Mouse (Mus musculus): ENCODE data around the gene Ngp.
A peak's percentile ranks its signal among the peaks of the same experiment; 100 is the strongest.

Ngp gene

DNA sequence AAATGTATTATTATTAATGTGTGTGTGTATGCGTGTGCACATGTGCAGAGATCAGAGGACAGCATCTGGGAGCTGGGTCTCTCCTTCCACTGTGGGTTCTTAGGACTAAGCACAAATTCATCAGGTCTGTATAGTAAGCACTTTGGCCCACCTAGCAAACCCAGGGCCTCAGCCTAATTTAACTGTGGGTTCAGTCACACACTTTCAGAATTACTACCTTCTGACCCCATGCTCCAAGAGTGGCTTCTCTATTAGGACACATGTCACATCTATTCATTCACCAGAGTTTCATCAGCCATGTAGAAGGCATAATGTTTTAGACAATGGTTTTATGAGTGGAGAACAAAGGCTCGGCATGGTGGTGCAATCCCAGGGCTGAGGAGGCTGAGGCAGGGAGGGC lies 13.5 kb downstream of the Ngp start:
- no peak for DNase-seq (ENCODE audit: low read depth, low spot score)

DNA sequence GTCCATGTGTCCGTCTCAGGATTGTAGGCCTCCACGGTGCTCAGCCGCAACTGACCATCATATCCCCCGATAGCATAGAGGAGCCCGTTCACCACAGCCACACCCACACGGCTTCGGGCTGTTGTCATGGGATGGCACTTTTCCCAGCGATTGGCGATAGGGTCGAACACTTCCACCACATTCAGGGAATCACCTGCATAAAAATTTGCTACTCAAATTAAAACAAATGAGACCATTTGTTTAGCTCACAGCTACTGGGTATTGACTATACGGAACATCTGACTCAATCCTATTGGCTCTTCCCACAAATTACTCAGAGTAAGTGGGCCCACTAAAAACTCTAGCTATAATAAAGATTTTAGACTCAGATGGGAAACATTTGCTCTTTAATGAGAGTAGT lies 16.5 kb downstream of the Ngp start:
- DNase-seq (ENCODE audit: low read depth, low spot score): no peak

DNA sequence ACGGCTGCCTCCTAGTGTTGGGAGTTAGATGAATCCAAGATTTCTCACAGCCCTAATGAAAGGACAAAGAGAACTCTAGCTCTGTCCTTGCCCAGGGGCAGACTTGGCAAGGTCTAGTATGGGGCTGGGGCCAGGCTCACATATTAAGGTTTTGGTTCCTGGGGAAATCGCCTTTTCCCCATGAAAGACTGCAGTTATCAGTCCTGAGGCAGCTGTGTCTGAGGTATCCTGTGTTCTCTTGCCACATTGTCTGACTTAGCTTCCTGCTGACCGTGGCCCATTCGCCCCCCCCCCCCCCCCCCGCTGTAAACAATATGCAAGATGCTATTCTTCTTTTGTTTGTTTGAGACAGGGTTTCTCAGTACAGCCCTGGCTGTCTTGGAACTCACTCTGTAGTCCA lies 20.5 kb downstream of the Ngp start:
- no peak for DNase-seq (ENCODE audit: low read depth, low spot score)

DNA sequence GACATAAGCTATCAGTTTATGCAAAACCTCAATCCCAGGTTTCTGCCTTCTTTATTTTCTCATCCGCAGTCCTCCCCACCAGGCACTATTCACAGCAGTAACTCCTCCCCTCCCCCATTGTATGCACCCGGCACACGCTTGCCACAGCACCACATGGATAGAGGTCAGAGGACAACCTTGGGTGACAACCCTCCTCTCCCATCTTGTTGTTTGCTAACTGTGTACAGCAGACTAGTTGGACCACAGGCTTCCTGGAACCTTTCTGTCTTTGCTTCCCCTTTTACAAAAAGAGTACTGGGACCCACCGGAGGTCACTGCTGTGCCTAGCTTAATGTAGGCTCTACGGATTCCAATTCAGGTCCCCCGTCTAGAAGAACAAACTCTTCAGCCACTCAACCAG lies 21.0 kb downstream of the Ngp start:
- DNase-seq (ENCODE audit: low read depth, low spot score): no peak

DNA sequence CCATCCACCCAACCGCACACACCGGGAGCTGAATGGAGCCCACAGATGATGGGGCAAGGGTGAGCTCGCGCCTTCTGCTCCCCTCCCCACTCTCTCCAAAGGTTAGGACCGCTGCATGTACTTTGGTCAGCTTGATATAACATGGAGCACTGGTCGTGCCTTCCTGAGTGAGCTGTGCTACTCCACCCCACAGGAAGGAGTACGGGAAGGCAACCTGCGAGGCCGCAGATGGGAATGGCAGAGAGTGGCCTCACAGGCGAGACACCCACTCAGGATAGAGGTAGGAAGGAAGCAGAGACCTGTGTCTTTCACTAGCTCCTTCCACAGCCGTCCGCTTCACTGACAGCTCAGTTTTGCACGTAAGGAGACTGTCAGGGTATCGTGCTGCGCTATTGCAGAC lies 28.8 kb downstream of the Ngp start:
- no peak for DNase-seq (ENCODE audit: low read depth, low spot score)

DNA sequence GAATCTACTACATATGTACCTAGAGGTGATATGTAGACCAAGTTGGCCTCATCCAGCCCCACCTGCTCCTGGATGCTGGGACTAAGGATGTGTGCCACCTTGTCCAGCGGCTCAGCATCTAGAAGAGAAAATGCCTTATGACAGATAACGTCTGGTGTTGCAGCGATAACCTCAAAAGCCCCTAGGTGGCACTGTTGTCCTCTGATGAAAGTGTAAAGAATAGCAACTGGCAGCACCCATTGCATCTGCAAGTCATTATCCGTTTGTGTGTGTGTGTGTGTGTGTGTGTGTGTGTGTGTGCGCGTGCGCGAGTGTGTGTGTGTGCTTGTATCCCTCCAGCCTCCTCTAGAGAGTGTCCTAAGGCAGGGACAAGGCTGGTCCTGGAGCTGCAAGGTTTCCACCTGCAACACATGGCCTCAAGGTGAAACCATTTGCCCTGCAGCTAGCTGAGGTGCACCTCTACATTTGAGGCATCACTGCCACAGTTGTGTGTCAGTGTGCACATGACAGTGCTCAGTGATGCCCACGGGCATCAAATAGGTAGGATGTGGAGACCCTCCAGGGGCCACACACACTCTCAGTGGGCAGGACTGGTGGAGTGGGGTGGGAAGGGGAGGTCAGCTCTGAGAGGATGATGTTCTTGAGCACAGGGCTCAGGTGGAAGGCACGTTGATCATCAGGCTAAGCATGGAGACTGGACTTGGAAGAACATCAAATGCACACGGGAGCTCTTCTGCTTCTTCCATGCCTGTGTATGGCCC lies 29.5 kb downstream of the Ngp start:
- peak; percentile 78 for DNase-seq (ENCODE audit: low read depth, low spot score)

DNA sequence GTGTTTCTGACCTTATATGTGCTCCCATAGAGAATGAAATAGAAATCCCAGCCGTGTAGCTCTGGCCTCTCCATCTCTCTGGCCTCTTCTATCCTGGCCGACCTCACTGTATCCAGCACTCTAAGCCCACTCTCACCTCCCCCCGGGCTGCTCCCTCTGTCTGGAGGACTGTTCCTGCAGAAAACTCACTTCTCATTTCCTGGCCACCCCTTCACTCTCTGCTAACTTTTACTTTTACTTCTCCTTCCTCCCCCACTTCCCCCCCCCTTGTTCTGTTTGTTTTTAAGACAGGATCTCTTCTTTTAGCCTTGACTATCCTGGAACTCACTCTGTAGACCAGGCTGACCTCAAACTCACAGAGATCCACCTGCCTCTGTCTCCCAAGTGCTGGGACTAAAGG lies 33.0 kb downstream of the Ngp start:
- no peak for DNase-seq (ENCODE audit: low read depth, low spot score)

DNA sequence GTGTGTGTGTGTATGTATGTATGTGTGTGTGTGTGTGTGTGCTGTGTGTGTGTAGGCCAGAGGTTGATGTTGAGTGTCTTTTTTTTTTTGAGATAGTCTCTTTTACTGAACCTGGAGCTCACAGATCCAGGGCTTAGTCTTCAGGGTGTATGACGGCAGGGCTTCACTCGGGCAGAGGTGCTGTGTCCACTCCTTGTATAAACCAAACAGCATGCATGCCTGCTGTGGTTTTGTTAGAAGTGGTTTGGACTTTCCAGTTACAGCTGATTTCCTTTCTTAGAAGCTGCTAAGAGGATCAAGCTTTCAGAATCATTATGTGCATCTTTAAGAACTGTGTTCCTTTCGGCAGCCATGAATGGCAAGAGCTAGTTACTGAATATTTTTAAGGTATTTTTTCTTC lies 38.4 kb downstream of the Ngp start:
- DNase-seq (ENCODE audit: low read depth, low spot score): no peak

DNA sequence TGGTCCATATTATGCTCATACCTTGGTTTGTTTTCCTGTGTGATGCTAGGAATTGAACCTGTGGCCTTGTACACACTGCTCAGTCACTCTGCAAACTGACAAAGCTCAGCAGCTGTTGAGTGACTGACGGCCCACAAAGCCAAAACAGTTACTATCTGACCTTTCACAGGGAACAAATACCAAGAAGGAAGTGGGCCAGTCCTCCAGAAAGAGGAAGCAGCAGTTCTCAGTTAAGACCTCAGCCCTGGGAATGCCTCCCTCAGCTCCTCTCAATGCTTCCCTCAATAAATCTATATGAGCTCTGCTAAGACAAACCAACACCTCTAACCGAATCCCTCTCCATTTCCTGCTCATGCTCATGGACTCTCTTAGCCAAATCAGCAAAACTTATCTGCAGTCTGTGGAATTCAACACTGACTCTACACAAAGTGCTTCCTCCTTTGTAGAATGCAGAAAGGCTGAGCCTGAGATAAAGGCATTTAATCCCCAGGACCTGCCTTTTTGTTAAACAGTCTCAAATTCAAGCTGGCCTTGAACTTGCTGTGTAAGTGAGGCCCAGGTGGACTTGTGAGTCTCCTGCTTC lies 39.7 kb downstream of the Ngp start:
- DNase-seq (ENCODE audit: low read depth, low spot score): no peak

DNA sequence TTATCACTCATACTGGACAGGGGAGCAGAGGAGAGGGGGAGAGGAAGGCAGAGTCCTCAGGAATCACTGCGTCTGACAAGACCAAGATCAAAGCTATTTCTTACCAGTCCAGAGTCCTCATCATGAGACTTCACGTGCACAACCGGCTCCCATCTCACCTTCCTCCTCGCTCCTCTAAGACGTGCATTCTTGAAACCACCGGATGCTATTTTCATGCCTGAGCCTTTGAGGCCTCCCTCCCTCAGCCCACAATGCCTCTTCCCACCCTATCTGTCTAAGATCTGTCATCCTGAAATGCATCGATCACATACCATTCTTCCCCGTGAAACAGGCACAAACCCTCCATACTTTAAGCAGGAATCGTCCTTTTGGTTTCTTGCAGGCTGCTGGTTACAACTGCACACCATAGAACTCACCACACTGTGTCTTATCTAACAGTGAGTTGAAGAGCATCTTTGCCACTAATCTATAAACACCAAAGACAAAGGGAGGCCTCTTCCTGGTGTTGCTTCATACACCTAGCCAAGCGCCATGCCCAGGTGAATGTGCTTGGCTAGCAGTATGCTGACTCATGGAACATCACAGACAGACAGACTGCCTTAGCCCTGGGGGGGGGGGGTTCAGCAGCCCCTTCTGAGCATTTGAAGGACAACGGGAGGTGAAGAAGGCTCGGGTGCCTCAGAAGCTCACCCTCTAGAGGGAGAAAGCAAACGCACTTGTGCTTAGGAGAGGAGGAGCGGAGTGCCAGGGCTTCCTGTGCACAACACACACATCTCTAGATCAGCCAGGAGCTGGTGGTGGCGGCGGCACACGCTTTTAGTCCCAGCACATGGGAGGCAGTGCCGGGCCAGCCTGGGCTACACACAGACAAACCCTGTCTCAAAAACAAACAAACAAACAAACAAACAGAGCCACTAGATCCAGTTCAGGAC lies 41.6 kb downstream of the Ngp start:
- no peak for DNase-seq (ENCODE audit: low read depth, low spot score)

DNA sequence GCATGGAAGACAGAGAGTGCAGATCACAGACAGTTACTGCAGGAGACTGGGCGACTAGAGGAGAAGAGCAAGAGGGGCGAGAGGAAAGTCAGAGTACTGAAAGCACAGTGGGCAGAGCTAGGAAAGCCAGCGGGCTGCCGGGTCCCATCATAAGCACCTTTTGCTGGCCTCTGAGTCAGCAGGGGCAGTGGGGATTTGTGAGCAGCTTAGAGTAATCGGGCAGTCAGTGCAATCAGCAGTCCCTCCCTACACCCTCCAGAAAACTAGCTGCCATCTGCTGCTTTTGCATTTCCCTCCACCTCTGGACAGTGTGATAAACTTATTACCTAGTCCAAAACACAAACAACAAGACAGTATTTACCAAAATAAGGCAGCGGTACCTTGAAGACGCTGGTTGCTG lies 42.8 kb downstream of the Ngp start:
- no peak for DNase-seq (ENCODE audit: low read depth, low spot score)

DNA sequence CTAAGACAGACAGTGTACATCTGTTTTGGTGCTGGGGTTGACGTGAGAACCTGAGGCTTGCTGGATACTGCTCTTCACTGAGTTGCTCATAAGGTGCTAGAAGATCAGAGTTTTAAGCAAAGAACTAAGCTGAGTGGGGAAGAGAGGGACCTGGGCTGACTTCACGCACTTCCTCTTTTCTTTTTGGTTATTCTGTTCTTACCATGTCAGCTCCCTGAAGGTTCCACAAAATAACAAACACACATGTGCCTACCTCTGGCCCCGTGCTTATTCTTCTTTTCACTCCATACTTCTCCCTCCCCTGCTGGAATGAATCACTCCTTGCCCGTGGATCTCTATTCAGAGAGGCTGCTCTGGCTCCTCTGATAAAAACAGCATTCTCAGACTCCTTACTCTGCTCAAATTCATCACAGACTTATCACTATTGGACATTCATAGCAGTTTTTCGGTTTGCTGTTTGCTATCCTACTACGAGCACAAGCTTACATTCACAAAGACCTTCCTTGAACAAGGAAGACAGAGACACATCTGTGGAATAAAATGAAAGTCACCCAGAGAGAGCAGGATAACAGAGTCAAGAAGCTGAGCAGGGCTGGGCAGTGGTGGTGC lies 44.5 kb downstream of the Ngp start:
- DNase-seq (ENCODE audit: low read depth, low spot score): no peak

DNA sequence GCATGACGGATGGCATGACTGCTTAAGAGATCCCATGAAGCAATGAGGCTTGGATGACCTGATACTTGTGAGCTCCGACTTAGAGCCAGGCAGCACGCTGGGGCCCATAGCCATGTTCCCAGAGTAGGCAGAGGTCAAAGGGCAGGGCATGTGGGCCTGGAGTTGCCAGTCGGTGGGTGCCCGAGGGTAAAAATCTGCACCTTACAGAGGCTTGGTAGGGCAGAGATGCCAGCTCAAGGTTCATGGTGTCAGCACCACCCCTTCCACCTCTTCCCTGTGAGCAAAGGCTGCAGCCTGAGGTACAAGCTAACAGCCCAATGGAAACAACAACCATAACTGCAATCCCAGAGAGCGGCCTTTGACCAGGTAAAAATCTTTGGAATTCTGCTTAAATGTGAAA lies 45.8 kb downstream of the Ngp start:
- DNase-seq (ENCODE audit: low read depth, low spot score): no peak

DNA sequence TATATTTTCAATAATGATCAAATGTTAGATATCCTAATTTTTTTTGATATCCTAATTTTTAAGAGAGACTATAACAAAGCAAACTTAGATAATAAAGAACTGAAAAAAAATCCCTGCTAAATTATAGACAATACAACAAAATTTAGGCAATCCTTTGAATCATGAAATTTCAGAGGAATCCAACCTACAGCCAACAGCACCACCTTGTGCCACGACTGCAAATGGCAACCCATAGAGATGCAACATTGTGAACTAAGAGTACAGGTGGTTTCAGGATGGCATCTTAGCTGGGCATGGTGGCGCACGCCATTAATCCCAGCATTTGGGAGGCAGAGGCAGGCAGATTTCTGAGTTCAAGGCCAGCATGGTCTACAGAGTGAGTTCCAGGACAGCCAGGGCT lies 46.6 kb downstream of the Ngp start:
- DNase-seq (ENCODE audit: low read depth, low spot score): peak; percentile 26
